Comparison of ENCODE assay signal across 8 mouse cellular contexts in genomic region chr14:21052781-21053130, GRCm38 (mm10). TPM values are rescaled to one million over a fixed set of nuclear protein-coding genes. Genes with fewer than 3 reads are reported as not detected.
DNase-seq lines count a peak whose midpoint lies in the region; ATAC-seq and TF ChIP-seq lines count a peak whose summit lies in the region.

No protein-coding gene starts in this region.

- no peaks in the 10 kb centered on the region for H3K36me3 ChIP-seq in spleen, adult 2 months (ENCODE audit: control insufficient read depth, insufficient read depth, low read length)
- H3K36me3 ChIP-seq in hindbrain, postnatal 0 days (ENCODE audit: insufficient read depth, low read length) = no peaks in the 10 kb centered on the region
- no peaks in the 10 kb centered on the region for H3K36me3 ChIP-seq in limb, embryonic 15.5 days
- H3K36me3 ChIP-seq in midbrain, embryonic 15.5 days (replicated peaks) = no peaks in the 10 kb centered on the region

- no peaks in the 10 kb centered on the region for H3K4me1 ChIP-seq in spleen, adult 2 months (ENCODE audit: control insufficient read depth, insufficient read depth, insufficient read length)
- H3K4me1 ChIP-seq in hindbrain, postnatal 0 days (ENCODE audit: insufficient read depth, low read length) = no peaks in the 10 kb centered on the region
- H3K4me1 ChIP-seq in limb, embryonic 15.5 days = 0 out of 2 replicates have a peak, but pooled peaks cover 5% of the 10 kb centered on the region
- H3K4me1 ChIP-seq in midbrain, embryonic 15.5 days = peaks cover 16% of the 10 kb centered on the region

- no peaks in the 10 kb centered on the region for H3K27me3 ChIP-seq in spleen, adult 2 months (ENCODE audit: control insufficient read depth, insufficient read depth, low read length)
- no peaks in the 10 kb centered on the region for H3K27me3 ChIP-seq in hindbrain, postnatal 0 days (ENCODE audit: insufficient read depth, low read length)
- no peaks in the 10 kb centered on the region for H3K27me3 ChIP-seq in limb, embryonic 15.5 days
- H3K27me3 ChIP-seq in midbrain, embryonic 15.5 days (replicated peaks) = no peaks in the 10 kb centered on the region

- DNase-seq in spleen, adult 2 months (ENCODE audit: low read depth in 1 of 2, low spot score in 2 of 2) = peak in 1 of 2 experiments; percentile 56
- DNase-seq in spleen, postnatal 10 days (ENCODE audit: low spot score in 2 of 2) = no peak
- peak; percentile 66 to 74 for DNase-seq in cerebellum, postnatal 36 days
- DNase-seq in gastrocnemius, postnatal 10 days = peak; percentile 73
- peak; percentile 85 for DNase-seq in hindbrain, postnatal 0 days (ENCODE audit: low spot score)
- peak; percentile 57 for DNase-seq in urinary bladder, postnatal 25 days (ENCODE audit: low spot score)

- under 1% methylated on average over 25 of the region's 25 CpGs for WGBS in spleen, adult 2 months
- 0% methylated on average over 25 of the region's 25 CpGs for WGBS in hindbrain, postnatal 0 days
- WGBS in limb, embryonic 15.5 days = 0% methylated on average over 25 of the region's 25 CpGs
- under 1% methylated on average over 25 of the region's 25 CpGs for WGBS in midbrain, embryonic 15.5 days

- peak overlapping the region; percentile 52 for H3K27ac ChIP-seq in spleen, adult 2 months (ENCODE audit: insufficient read depth, low read length)
- peak overlapping the region; percentile 91; the same call in 1 of the 2 replicates for H3K27ac ChIP-seq in hindbrain, postnatal 0 days
- H3K27ac ChIP-seq in limb, embryonic 15.5 days = peak overlapping the region; percentile 94
- peak overlapping the region; percentile 97 for H3K27ac ChIP-seq in midbrain, embryonic 15.5 days

- peak overlapping the region; percentile 90 for H3K9ac ChIP-seq in hindbrain, postnatal 0 days (replicated peaks; ENCODE audit: low read length)
- peak overlapping the region; percentile 60 for H3K9ac ChIP-seq in limb, embryonic 15.5 days
- peak overlapping the region; percentile 76 for H3K9ac ChIP-seq in midbrain, embryonic 15.5 days

- peak; percentile 79 for ATAC-seq in hindbrain, postnatal 0 days
- ATAC-seq in limb, embryonic 15.5 days (ENCODE audit: insufficient number of reproducible peaks, low FRiP score, low TSS enrichment, low read depth) = peak; percentile 71
- ATAC-seq in midbrain, embryonic 15.5 days (replicated peaks) = peak; percentile 88

- no peaks in the 10 kb centered on the region for H3K9me3 ChIP-seq in hindbrain, postnatal 0 days (ENCODE audit: low read length)
- H3K9me3 ChIP-seq in limb, embryonic 15.5 days = no peaks in the 10 kb centered on the region
- no peaks in the 10 kb centered on the region for H3K9me3 ChIP-seq in midbrain, embryonic 15.5 days

- peak overlapping the region; percentile 81 for H3K4me3 ChIP-seq in spleen, adult 2 months (ENCODE audit: extremely low read depth, insufficient read depth, insufficient read length)
- H3K4me3 ChIP-seq in hindbrain, postnatal 0 days (ENCODE audit: low read length) = peak overlapping the region; percentile 96
- H3K4me3 ChIP-seq in limb, embryonic 15.5 days = peak overlapping the region; percentile 92
- peak overlapping the region; percentile 82 for H3K4me3 ChIP-seq in midbrain, embryonic 15.5 days

- no peak for TF ChIP-seq CTCF in spleen, adult 2 months (IDR thresholded peaks at IDR 0.05; ENCODE audit: extremely low read depth, insufficient read depth, insufficient read length, insufficient replicate concordance)
- peak; percentile 53 for TF ChIP-seq CTCF in hindbrain, postnatal 0 days (IDR thresholded peaks at IDR 0.05; ENCODE audit: low read depth)

- H3K4me2 ChIP-seq in hindbrain, postnatal 0 days (ENCODE audit: low read depth, low read length) = peak overlapping the region; percentile 71
- H3K4me2 ChIP-seq in limb, embryonic 15.5 days = peak overlapping the region; percentile 94
- H3K4me2 ChIP-seq in midbrain, embryonic 15.5 days = peak overlapping the region; percentile 93

- no peak for TF ChIP-seq POLR2A in spleen, adult 2 months (IDR thresholded peaks at IDR 0.05; ENCODE audit: low read depth, low read length)

RNA-seq across cellular contexts. Expression of gene Adk, which starts 0.4 kb away (rescaled TPM):
- polyA plus RNA-seq in spleen, adult 2 months (2012; rRNA removed) = 7.7 and 11.0 TPM in 2 replicates
- 10 to 100 TPM; 85.9 to 86.1 TPM for total RNA-seq in gastrocnemius, postnatal 10 days (2021)
- total RNA-seq in hindbrain, postnatal 0 days (2014; rRNA removed) = 21.4 and 27.4 TPM in 2 replicates
- 63.5 and 65.2 TPM in 2 replicates for polyA plus RNA-seq in hindbrain, postnatal 0 days (2015; fragmentation: Nextera tagmentation; extraction: Ambion mirVana)
- 148 TPM in 2 replicates for polyA plus RNA-seq in limb, embryonic 15.5 days (2015; fragmentation: Nextera tagmentation; extraction: Ambion mirVana)
- polyA plus RNA-seq in midbrain, embryonic 15.5 days (2015; fragmentation: Nextera tagmentation; extraction: Ambion mirVana) = 34.8 and 38.4 TPM in 2 replicates

RNA-seq across cellular contexts. Expression of gene Ap3m1, which starts 0.4 kb away (rescaled TPM):
- 9.5 and 10.6 TPM in 2 replicates for polyA plus RNA-seq in spleen, adult 2 months (2012; rRNA removed)
- 10 to 100 TPM; 48.1 to 51.5 TPM for total RNA-seq in gastrocnemius, postnatal 10 days (2021)
- 53.6 and 55.2 TPM in 2 replicates for total RNA-seq in hindbrain, postnatal 0 days (2014; rRNA removed)
- 56.7 and 58.2 TPM in 2 replicates for polyA plus RNA-seq in hindbrain, postnatal 0 days (2015; fragmentation: Nextera tagmentation; extraction: Ambion mirVana)
- polyA plus RNA-seq in limb, embryonic 15.5 days (2015; fragmentation: Nextera tagmentation; extraction: Ambion mirVana) = 69.4 and 72.4 TPM in 2 replicates
- 78.2 and 80.9 TPM in 2 replicates for polyA plus RNA-seq in midbrain, embryonic 15.5 days (2015; fragmentation: Nextera tagmentation; extraction: Ambion mirVana)

Comparison
In these comparisons a context has a peak if more than half of its experiments do, and no peak if none do; other contexts are left out.
1. DNase-seq: peak in cerebellum, postnatal 36 days (2 of 2), gastrocnemius, postnatal 10 days (single experiment), hindbrain, postnatal 0 days (single experiment) and urinary bladder, postnatal 25 days (single experiment); none in spleen, postnatal 10 days (0 of 2).
2. Peak in every context shown above with its lines, with median percentiles within 50 percentile points of each other: H3K27ac ChIP-seq, H3K4me3 ChIP-seq, ATAC-seq, H3K4me2 ChIP-seq and H3K9ac ChIP-seq.